11 mouse cellular contexts compared by ENCODE assay signal in the genomic region with DNA sequence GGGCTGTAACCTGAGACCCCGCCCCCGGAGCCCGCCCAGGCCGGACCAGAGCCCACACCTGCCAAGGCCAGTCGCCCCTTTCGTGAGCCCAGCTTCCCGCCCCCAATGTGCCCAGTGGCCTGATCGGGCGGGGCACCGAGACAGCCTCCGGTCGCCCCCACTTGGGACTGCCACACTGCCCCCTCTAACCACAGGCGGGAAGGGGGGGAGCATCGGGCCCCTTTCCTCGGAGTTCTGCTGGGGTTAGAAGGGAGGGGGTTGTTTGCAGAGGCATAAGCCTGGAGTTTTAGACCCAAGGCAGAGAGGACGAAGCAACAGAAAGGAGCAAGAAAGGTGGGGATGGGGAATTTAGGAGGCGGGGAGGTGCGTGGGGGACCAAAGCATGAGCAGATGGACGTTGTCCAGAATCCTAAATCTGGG. TPM values are rescaled to one million over a fixed set of nuclear protein-coding genes. Genes with fewer than 3 reads are reported as not detected.
DNase-seq lines count a peak whose midpoint lies in the region; ATAC-seq and TF ChIP-seq lines count a peak whose summit lies in the region.
"Had no signal": no experiment of that assay in that cellular context is flagged by ENCODE, and none has a peak within 500 bp of the region (broad histone marks: within the 10 kb centered on the region; RNA-seq: fewer than 3 reads in every experiment).

No protein-coding gene starts in this region.

- H3K36me3 ChIP-seq in kidney, embryonic 16.5 days (ENCODE audit: insufficient read depth, low read length), result no peaks in the 10 kb centered on the region
- no peaks in the 10 kb centered on the region for H3K36me3 ChIP-seq in embryonic facial prominence, embryonic 15.5 days
- no peaks in the 10 kb centered on the region for H3K36me3 ChIP-seq in intestine, embryonic 14.5 days (ENCODE audit: control insufficient read depth, insufficient read depth, low read length)
- H3K36me3 ChIP-seq in midbrain, postnatal 0 days (ENCODE audit: insufficient read depth, low read length), result no peaks in the 10 kb centered on the region

- H3K27me3 ChIP-seq in kidney, embryonic 16.5 days (ENCODE audit: insufficient read depth, low read length), result peaks cover 72% of the 10 kb centered on the region
- H3K27me3 ChIP-seq in embryonic facial prominence, embryonic 15.5 days, result peaks cover 62% of the 10 kb centered on the region
- peaks cover 75% of the 10 kb centered on the region for H3K27me3 ChIP-seq in intestine, embryonic 14.5 days (replicated peaks; ENCODE audit: control insufficient read depth, insufficient read depth, low read length)
- H3K27me3 ChIP-seq in midbrain, postnatal 0 days (ENCODE audit: insufficient read depth, low read length), result peaks cover 32% of the 10 kb centered on the region

- no peak for DNase-seq in kidney, adult 8-10 months
- no peak for DNase-seq in intestine, embryonic 14.5 days (ENCODE audit: low spot score)
- no peak for DNase-seq in midbrain, postnatal 0 days (ENCODE audit: low spot score)
- no peak for DNase-seq in layer of hippocampus, adult 18-20 months (ENCODE audit: low spot score in 2 of 2)
- DNase-seq in retina, postnatal 1 day, result no peak
- DNase-seq in cerebellum, postnatal 14 days, result no peak
- DNase-seq: kidney, adult 9 months; right cerebral cortex, postnatal 14 days had no signal

- H3K9ac ChIP-seq in kidney, embryonic 16.5 days (replicated peaks; ENCODE audit: low read length), result peak overlapping the region; percentile 63
- H3K9ac ChIP-seq in embryonic facial prominence, embryonic 15.5 days, result peak overlapping the region; percentile 24
- H3K9ac ChIP-seq in intestine, embryonic 14.5 days (ENCODE audit: low read length), result no peak overlapping the region
- H3K9ac ChIP-seq in midbrain, postnatal 0 days (replicated peaks; ENCODE audit: low read length, poor library complexity, severe bottlenecking), result peak overlapping the region; percentile 42; the same call in 1 of the 2 replicates

- H3K4me2 ChIP-seq in kidney, embryonic 16.5 days (replicated peaks; ENCODE audit: low read depth, low read length), result peak overlapping the region; percentile 76
- peak overlapping the region; percentile 89 for H3K4me2 ChIP-seq in embryonic facial prominence, embryonic 15.5 days (replicated peaks)
- H3K4me2 ChIP-seq in intestine, embryonic 14.5 days (ENCODE audit: low read length), result peak overlapping the region; percentile 59
- H3K4me2 ChIP-seq in midbrain, postnatal 0 days (ENCODE audit: low read depth, low read length, poor library complexity, severe bottlenecking), result peak overlapping the region; percentile 91

- H3K4me1 ChIP-seq in kidney, embryonic 16.5 days (ENCODE audit: insufficient read depth, low read length), result peaks cover 45% of the 10 kb centered on the region
- peaks cover 44% of the 10 kb centered on the region for H3K4me1 ChIP-seq in embryonic facial prominence, embryonic 15.5 days
- H3K4me1 ChIP-seq in intestine, embryonic 14.5 days (replicated peaks; ENCODE audit: control insufficient read depth, insufficient read depth, low read length), result peaks cover 40% of the 10 kb centered on the region
- H3K4me1 ChIP-seq in midbrain, postnatal 0 days (ENCODE audit: insufficient read depth, low read length), result peaks cover 32% of the 10 kb centered on the region

- 1% methylated on average over 11 of the region's 19 CpGs for WGBS in kidney, embryonic 16.5 days
- WGBS in embryonic facial prominence, embryonic 15.5 days, result 1% methylated on average over 15 of the region's 19 CpGs
- 1% methylated on average over 19 of the region's 19 CpGs for WGBS in intestine, embryonic 14.5 days
- WGBS in midbrain, postnatal 0 days, result 3% methylated on average over 18 of the region's 19 CpGs

- peak overlapping the region; percentile 46 for H3K4me3 ChIP-seq in kidney, embryonic 16.5 days (ENCODE audit: low read length)
- H3K4me3 ChIP-seq in embryonic facial prominence, embryonic 15.5 days (replicated peaks), result peak overlapping the region; percentile 41
- H3K4me3 ChIP-seq in intestine, embryonic 14.5 days (ENCODE audit: low read depth, low read length), result peak overlapping the region; percentile 32
- peak overlapping the region; percentile 38 for H3K4me3 ChIP-seq in midbrain, postnatal 0 days (ENCODE audit: low read depth, low read length)
- H3K4me3 ChIP-seq: erythroblast, embryonic 14.5 days had no signal

- H3K9me3 ChIP-seq in kidney, embryonic 16.5 days (ENCODE audit: low read length), result no peaks in the 10 kb centered on the region
- no peaks in the 10 kb centered on the region for H3K9me3 ChIP-seq in embryonic facial prominence, embryonic 15.5 days (replicated peaks)
- H3K9me3 ChIP-seq in intestine, embryonic 14.5 days (ENCODE audit: control insufficient read depth, low read length), result no peaks in the 10 kb centered on the region
- H3K9me3 ChIP-seq in midbrain, postnatal 0 days (ENCODE audit: low read length), result no peaks in the 10 kb centered on the region

- no peak; the same call in 1 of the 2 replicates for ATAC-seq in kidney, embryonic 16.5 days (ENCODE audit: low FRiP score, low TSS enrichment)
- ATAC-seq in embryonic facial prominence, embryonic 15.5 days (ENCODE audit: insufficient number of reproducible peaks, low FRiP score, low TSS enrichment, low read depth), result peak; percentile 1; the same call in 1 of the 2 replicates
- ATAC-seq in intestine, embryonic 14.5 days (replicated peaks; ENCODE audit: low FRiP score, low TSS enrichment, low read depth), result no peak
- no peak for ATAC-seq in midbrain, postnatal 0 days (ENCODE audit: low FRiP score)

- H3K27ac ChIP-seq in kidney, embryonic 16.5 days (ENCODE audit: low read length), result no peak overlapping the region
- no peak overlapping the region for H3K27ac ChIP-seq in embryonic facial prominence, embryonic 15.5 days (replicated peaks)
- no peak overlapping the region for H3K27ac ChIP-seq in intestine, embryonic 14.5 days (ENCODE audit: low read depth)
- H3K27ac ChIP-seq in midbrain, postnatal 0 days (ENCODE audit: low read depth, low read length), result no peak overlapping the region

- TF ChIP-seq CTCF in midbrain, postnatal 0 days (IDR thresholded peaks at IDR 0.05), result no peak

RNA-seq across cellular contexts. Expression of gene Col2a1, which starts 0.3 kb away (rescaled TPM):
- polyA plus RNA-seq in kidney, embryonic 16.5 days (2015; fragmentation: Nextera tagmentation; extraction: Ambion mirVana), result 19.0 and 19.5 TPM in 2 replicates
- polyA plus RNA-seq in embryonic facial prominence, embryonic 15.5 days (2015; fragmentation: Nextera tagmentation; extraction: Ambion mirVana), result 225 and 386 TPM in 2 replicates
- 2.3 and 4.5 TPM in 2 replicates for polyA plus RNA-seq in intestine, embryonic 14.5 days (2014; fragmentation: Nextera tagmentation; extraction: Ambion mirVana)
- 13.8 and 17.8 TPM in 2 replicates for total RNA-seq in midbrain, postnatal 0 days (2014; rRNA removed)
- 4.9 and 6.2 TPM in 2 replicates for polyA plus RNA-seq in midbrain, postnatal 0 days (2015; fragmentation: Nextera tagmentation; extraction: Ambion mirVana)
- 1 to 10 TPM; 1.3 to 1.6 TPM for total RNA-seq in layer of hippocampus, adult 18-20 months (2021)
- polyA plus RNA-seq: erythroblast, embryonic 14.5 days had no signal

RNA-seq across cellular contexts. Expression of gene Tmem106c, which starts 40.8 kb away (rescaled TPM):
- 56.0 and 61.3 TPM in 2 replicates for polyA plus RNA-seq in kidney, embryonic 16.5 days (2015; fragmentation: Nextera tagmentation; extraction: Ambion mirVana)
- polyA plus RNA-seq in embryonic facial prominence, embryonic 15.5 days (2015; fragmentation: Nextera tagmentation; extraction: Ambion mirVana), result 52.6 and 60.8 TPM in 2 replicates
- 39.0 and 43.4 TPM in 2 replicates for polyA plus RNA-seq in intestine, embryonic 14.5 days (2014; fragmentation: Nextera tagmentation; extraction: Ambion mirVana)
- total RNA-seq in midbrain, postnatal 0 days (2014; rRNA removed), result 40.3 and 57.7 TPM in 2 replicates
- 43.8 and 49.2 TPM in 2 replicates for polyA plus RNA-seq in midbrain, postnatal 0 days (2015; fragmentation: Nextera tagmentation; extraction: Ambion mirVana)
- 10 to 100 TPM; 33.0 to 36.5 TPM for total RNA-seq in layer of hippocampus, adult 18-20 months (2021)

Comparison
In these comparisons a context has a peak if more than half of its experiments do, and no peak if none do; other contexts are left out.
1. RNA of gene Col2a1, which starts 0.3 kb away (polyA plus RNA-seq): 225 to 386 TPM in embryonic facial prominence, embryonic 15.5 days; 19.0 to 19.5 TPM in kidney, embryonic 16.5 days, 4.9 to 6.2 TPM in midbrain, postnatal 0 days and 2.3 to 4.5 TPM in intestine, embryonic 14.5 days; every median in the first group is over 10 times any median in the second.
2. Peak in every context shown above with its lines, with median percentiles within 50 percentile points of each other: H3K4me2 ChIP-seq and H3K4me3 ChIP-seq.